Mouse (Mus musculus) E14TG2a.4 (cell line): ENCODE data around the gene Abcb9.

Source experiments
- CTCF ChIP-seq: conservative IDR thresholded peaks from 2 replicates; pipeline ENCODE4 v1.5.1; 2014; ENCODE audit warnings: low read length
- NANOG ChIP-seq: IDR thresholded peaks from 2 replicates; pipeline ENCODE4 v1.6.1; 2014; ENCODE audit warnings: borderline replicate concordance, low read length, mixed read lengths
- POU5F1 ChIP-seq: IDR thresholded peaks from 2 replicates; pipeline ENCODE4 v1.6.1; 2014; ENCODE audit warnings: low read length, borderline replicate concordance

GRCm38 (mm10) chr5:124017941-124018340 lies 77.7 kb downstream of the Abcb9 start:
- TF ChIP-seq CTCF = no peak
- TF ChIP-seq NANOG = no peak
- TF ChIP-seq POU5F1 = no peak
